Mouse (Mus musculus): ENCODE measurements at regions not wholly inside any gene's neighbourhood (a gene's known extent, or its start where the extent isn't known, plus 50 kb on each side); places are given as distances from the start of the nearest gene placed in this dataset.

GRCm38 (mm10) chr1:67359824-67360223 lies 237.0 kb downstream of the Cps1 start:
- intact Hi-C loops (cut with DNase I) = no loop called here
- no peak for DNase-seq (ENCODE audit: low spot score in 2 of 2)

GRCm38 (mm10) chr1:67366038-67366437 lies 243.2 kb downstream of the Cps1 start:
- intact Hi-C loops (cut with DNase I) = no loop called here
- no peak for DNase-seq (ENCODE audit: low spot score in 2 of 2)

- intact Hi-C loops (cut with DNase I) = no loop called here
- no peak for DNase-seq (ENCODE audit: low spot score in 2 of 2)
Observed at GRCm38 (mm10) chr1:67366485-67366884, 243.7 kb downstream of the Cps1 start.

GRCm38 (mm10) chr1:67382366-67382765 lies 259.5 kb downstream of the Cps1 start:
- intact Hi-C loops (cut with DNase I) = no loop called here
- DNase-seq (ENCODE audit: low spot score in 2 of 2) = no peak

GRCm38 (mm10) chr1:67385377-67385776 lies 262.6 kb downstream of the Cps1 start:
- intact Hi-C loops (cut with DNase I) = no loop called here
- no peak for DNase-seq (ENCODE audit: low spot score in 2 of 2)

GRCm38 (mm10) chr1:67386877-67387276 lies 264.1 kb downstream of the Cps1 start:
- intact Hi-C loops (cut with DNase I) = no loop called here
- no peak for DNase-seq (ENCODE audit: low spot score in 2 of 2)

GRCm38 (mm10) chr1:67397757-67398446 lies 275.1 kb downstream of the Cps1 start:
- intact Hi-C loops (cut with DNase I) = no loop called here
- peak in 1 of 2 experiments; percentile 28 for DNase-seq (ENCODE audit: low spot score in 2 of 2)

GRCm38 (mm10) chr1:67409531-67409930 lies 286.7 kb downstream of the Cps1 start:
- no peak for DNase-seq (ENCODE audit: low spot score in 2 of 2)

GRCm38 (mm10) chr1:67417196-67417595 lies 294.4 kb downstream of the Cps1 start:
- intact Hi-C loops (cut with DNase I) = no loop called here
- no peak for DNase-seq (ENCODE audit: low spot score in 2 of 2)

More at GRCm38 (mm10) chr1:67409531-67409930, 286.7 kb downstream of the Cps1 start:
- intact Hi-C loops (cut with DNase I) = no loop called here

- no peak for DNase-seq (ENCODE audit: low spot score in 2 of 2)
- intact Hi-C loops (cut with DNase I) = no loop called here
Observed at GRCm38 (mm10) chr1:67428398-67428797, 305.6 kb downstream of the Cps1 start.

- no peak for DNase-seq (ENCODE audit: low spot score in 2 of 2)
- intact Hi-C loops (cut with DNase I) = no loop called here
Observed at GRCm38 (mm10) chr1:67450831-67451230, 328.0 kb downstream of the Cps1 start.

- DNase-seq (ENCODE audit: low spot score in 2 of 2) = no peak
- intact Hi-C loops (cut with DNase I) = no loop called here
Observed at GRCm38 (mm10) chr1:67464203-67464602, 341.4 kb downstream of the Cps1 start.

- intact Hi-C loops (cut with DNase I) = no loop called here
- DNase-seq (ENCODE audit: low spot score in 2 of 2) = no peak
Observed at GRCm38 (mm10) chr1:67465527-67465926, 342.7 kb downstream of the Cps1 start.

GRCm38 (mm10) chr1:67477006-67477405 lies 354.2 kb downstream of the Cps1 start:
- intact Hi-C loops (cut with DNase I) = loop anchor here (10.0 kb wide), 1 partner anchor 1658 kb away; no protein-coding TSS in a partner anchor
- no peak for DNase-seq (ENCODE audit: low spot score in 2 of 2)

- peak in 1 of 2 experiments; percentile 22 for DNase-seq (ENCODE audit: low spot score in 2 of 2)
- intact Hi-C loops (cut with DNase I) = loop anchor here (10.0 kb wide), 1 partner anchor 1657 kb away; no protein-coding TSS in a partner anchor
Observed at GRCm38 (mm10) chr1:67477966-67478365, 355.1 kb downstream of the Cps1 start.

GRCm38 (mm10) chr1:67481974-67482373 lies 359.1 kb downstream of the Cps1 start:
- intact Hi-C loops (cut with DNase I) = no loop called here

GRCm38 (mm10) chr1:67504140-67504539 lies 381.3 kb downstream of the Cps1 start:
- intact Hi-C loops (cut with DNase I) = no loop called here
- peak in 1 of 2 experiments; percentile 27 for DNase-seq (ENCODE audit: low spot score in 2 of 2)

More at GRCm38 (mm10) chr1:67481974-67482373, 359.1 kb downstream of the Cps1 start:
- no peak for DNase-seq (ENCODE audit: low spot score in 2 of 2)

GRCm38 (mm10) chr1:67505746-67506145 lies 382.9 kb downstream of the Cps1 start:
- intact Hi-C loops (cut with DNase I) = no loop called here
- DNase-seq (ENCODE audit: low spot score in 2 of 2) = peak; percentile 13 to 27

GRCm38 (mm10) chr1:67518295-67518694 lies 395.5 kb downstream of the Cps1 start:
- no peak for DNase-seq (ENCODE audit: low spot score in 2 of 2)
- intact Hi-C loops (cut with DNase I) = no loop called here

- no peak for DNase-seq (ENCODE audit: low spot score in 2 of 2)
- intact Hi-C loops (cut with DNase I) = no loop called here
Observed at GRCm38 (mm10) chr1:67558728-67559127, 435.9 kb downstream of the Cps1 start.

- intact Hi-C loops (cut with DNase I) = no loop called here
- no peak for DNase-seq (ENCODE audit: low spot score in 2 of 2)
Observed at GRCm38 (mm10) chr1:67559179-67559578, 436.4 kb downstream of the Cps1 start.

- intact Hi-C loops (cut with DNase I) = no loop called here
- no peak for DNase-seq (ENCODE audit: low spot score in 2 of 2)
Observed at GRCm38 (mm10) chr1:67571616-67572015, 448.8 kb downstream of the Cps1 start.
